Mouse (Mus musculus): ENCODE data around the gene Lyz2. TPM values are rescaled to one million over a fixed set of nuclear protein-coding genes. Genes with fewer than 3 reads are reported as not detected.

Lyz2 gene
- 9.7 and 13.0 TPM in 2 replicates for total RNA-seq (2014; rRNA removed)
- 23.8 and 26.8 TPM in 2 replicates for polyA plus RNA-seq (2015; fragmentation: Nextera tagmentation; extraction: Ambion mirVana)

DNA sequence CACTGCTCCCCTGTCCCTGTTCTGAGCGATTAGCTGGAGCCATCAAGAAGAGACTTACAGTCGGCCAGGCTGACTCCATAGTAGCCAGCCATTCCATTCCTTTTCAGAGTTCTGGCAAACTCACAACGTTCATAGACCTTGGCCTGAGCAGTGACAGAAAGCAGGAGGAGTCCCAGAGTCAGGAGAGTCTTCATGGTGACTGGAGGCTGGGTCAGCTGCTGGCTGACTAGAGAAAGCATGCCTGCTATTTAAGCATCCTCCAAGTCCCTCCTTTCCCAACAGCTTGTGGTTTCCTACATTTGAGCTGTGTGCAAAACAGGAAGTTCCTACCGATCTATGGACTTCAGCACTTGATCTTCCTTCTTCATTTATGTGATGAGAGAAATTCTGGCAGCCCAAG, at the start of gene Lyz2:
TSS of gene Lyz2 (minus strand) at position 273 of the 400 bp plus-strand sequence.
- H3K27ac ChIP-seq (ENCODE audit: low read depth, low read length), result no peak within 1 kb of the TSS
- no peaks in the 10 kb centered on the region for H3K36me3 ChIP-seq (ENCODE audit: insufficient read depth, low read length)
- TF ChIP-seq CTCF (IDR thresholded peaks at IDR 0.05), result no peak
- DNase-seq (ENCODE audit: low spot score) (no peak), ATAC-seq (ENCODE audit: low FRiP score) (no peak)
- H3K9me3 ChIP-seq (ENCODE audit: low read length), result no peaks in the 10 kb centered on the region
- WGBS, result 62% methylated on average over 4 of the region's 4 CpGs
- no peak within 1 kb of the TSS for H3K9ac ChIP-seq (replicated peaks; ENCODE audit: low read length, poor library complexity, severe bottlenecking)
- H3K27me3 ChIP-seq (ENCODE audit: insufficient read depth, low read length), result no peaks in the 10 kb centered on the region
- H3K4me2 ChIP-seq (ENCODE audit: low read depth, low read length, poor library complexity, severe bottlenecking), result no peak within 1 kb of the TSS
- no peaks in the 10 kb centered on the region for H3K4me1 ChIP-seq (ENCODE audit: insufficient read depth, low read length)
- H3K4me3 ChIP-seq (ENCODE audit: low read depth, low read length), result no peak within 1 kb of the TSS

DNA sequence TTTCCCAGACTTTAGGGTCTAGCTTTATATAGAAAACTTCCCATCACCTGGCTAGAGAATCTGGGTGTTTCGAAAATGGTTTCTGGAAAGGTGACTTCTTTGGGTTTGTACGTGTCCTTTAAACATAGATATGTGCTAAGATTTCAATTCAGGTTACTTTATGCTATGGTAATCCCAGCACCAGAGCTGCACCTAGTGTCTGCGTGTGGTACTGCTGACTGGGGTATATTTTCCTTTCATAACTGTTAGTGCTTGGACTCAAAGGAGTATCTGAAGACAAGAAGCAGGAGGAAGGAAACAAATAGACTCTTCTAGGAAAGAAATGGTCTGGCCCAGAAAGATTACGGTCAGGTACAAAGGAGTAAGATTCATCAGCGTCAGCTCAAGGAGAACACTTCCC, 48.4 kb upstream of the Lyz2 start:
- TF ChIP-seq CTCF (IDR thresholded peaks at IDR 0.05), result peak; percentile 58

DNA sequence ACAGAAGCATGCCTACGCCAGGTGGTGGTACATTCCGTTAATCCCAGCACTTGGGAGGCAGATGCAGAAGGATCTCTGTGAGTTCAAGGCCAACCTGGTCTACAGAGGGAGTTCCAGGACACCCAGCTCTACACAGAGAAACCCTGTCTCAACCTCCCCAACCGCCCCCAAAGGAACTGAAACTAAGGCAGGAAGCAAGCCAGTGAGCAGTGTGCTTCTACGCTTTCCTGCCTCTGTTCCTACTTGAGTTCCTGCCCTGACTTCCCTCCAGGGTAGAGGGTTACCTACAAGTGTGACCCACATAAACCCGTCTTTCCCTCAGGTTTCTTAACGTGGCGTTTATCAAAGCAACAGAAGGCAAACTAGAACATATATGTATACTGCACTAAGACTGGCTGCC, 41.7 kb upstream of the Lyz2 start:
- no peaks in the 10 kb centered on the region for H3K4me1 ChIP-seq (ENCODE audit: insufficient read depth, low read length)
- H3K27me3 ChIP-seq (ENCODE audit: insufficient read depth, low read length), result no peaks in the 10 kb centered on the region
- no peak overlapping the region for H3K4me3 ChIP-seq (ENCODE audit: low read depth, low read length)
- no peak overlapping the region for H3K27ac ChIP-seq (ENCODE audit: low read depth, low read length)
- WGBS, result 91% methylated on average over 7 of the region's 7 CpGs
- no peak for TF ChIP-seq CTCF (IDR thresholded peaks at IDR 0.05)
- ATAC-seq (ENCODE audit: low FRiP score) (no peak), DNase-seq (ENCODE audit: low spot score) (no peak)
- H3K9ac ChIP-seq (replicated peaks; ENCODE audit: low read length, poor library complexity, severe bottlenecking), result no peak overlapping the region
- no peak overlapping the region for H3K4me2 ChIP-seq (ENCODE audit: low read depth, low read length, poor library complexity, severe bottlenecking)
- H3K36me3 ChIP-seq (ENCODE audit: insufficient read depth, low read length), result no peaks in the 10 kb centered on the region
- H3K9me3 ChIP-seq (ENCODE audit: low read length), result no peaks in the 10 kb centered on the region

More for the DNA sequence above, 48.4 kb upstream of the Lyz2 start:
- H3K9ac ChIP-seq (replicated peaks; ENCODE audit: low read length, poor library complexity, severe bottlenecking), result no peak overlapping the region
- H3K4me1 ChIP-seq (ENCODE audit: insufficient read depth, low read length), result no peaks in the 10 kb centered on the region
- no peak overlapping the region for H3K4me3 ChIP-seq (ENCODE audit: low read depth, low read length)
- no peaks in the 10 kb centered on the region for H3K9me3 ChIP-seq (ENCODE audit: low read length)
- no peak overlapping the region for H3K27ac ChIP-seq (ENCODE audit: low read depth, low read length)
- ATAC-seq (ENCODE audit: low FRiP score) (no peak), DNase-seq (ENCODE audit: low spot score) (no peak)
- WGBS, result 75% methylated on average over 5 of the region's 5 CpGs
- H3K4me2 ChIP-seq (ENCODE audit: low read depth, low read length, poor library complexity, severe bottlenecking), result no peak overlapping the region
- no peaks in the 10 kb centered on the region for H3K36me3 ChIP-seq (ENCODE audit: insufficient read depth, low read length)
- no peaks in the 10 kb centered on the region for H3K27me3 ChIP-seq (ENCODE audit: insufficient read depth, low read length)

DNA sequence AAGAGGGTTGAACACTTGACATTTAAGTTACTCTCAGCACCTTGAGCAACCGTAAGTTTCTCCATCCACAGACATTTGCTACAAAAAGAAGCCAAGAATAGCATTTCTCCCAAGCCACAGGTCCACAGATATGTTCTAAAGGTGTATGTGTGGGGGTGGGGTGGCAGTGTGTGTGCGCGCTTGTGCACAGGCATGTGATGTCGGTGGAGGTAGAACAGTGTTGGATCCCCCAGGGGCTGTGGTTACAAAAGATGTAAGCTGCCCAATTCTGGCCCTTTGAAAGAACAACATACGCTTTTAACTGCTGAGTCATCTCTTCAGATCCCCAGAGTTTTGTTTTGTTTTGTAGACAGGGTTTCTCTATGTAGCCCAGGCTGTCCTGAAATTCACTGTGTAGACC, 40.5 kb upstream of the Lyz2 start:
- H3K27me3 ChIP-seq (ENCODE audit: insufficient read depth, low read length), result no peaks in the 10 kb centered on the region
- TF ChIP-seq CTCF (IDR thresholded peaks at IDR 0.05), result no peak
- no peaks in the 10 kb centered on the region for H3K4me1 ChIP-seq (ENCODE audit: insufficient read depth, low read length)
- no peak overlapping the region for H3K9ac ChIP-seq (replicated peaks; ENCODE audit: low read length, poor library complexity, severe bottlenecking)
- H3K36me3 ChIP-seq (ENCODE audit: insufficient read depth, low read length), result no peaks in the 10 kb centered on the region
- H3K27ac ChIP-seq (ENCODE audit: low read depth, low read length), result no peak overlapping the region
- H3K4me2 ChIP-seq (ENCODE audit: low read depth, low read length, poor library complexity, severe bottlenecking), result no peak overlapping the region
- no peak overlapping the region for H3K4me3 ChIP-seq (ENCODE audit: low read depth, low read length)
- H3K9me3 ChIP-seq (ENCODE audit: low read length), result no peaks in the 10 kb centered on the region
- 90% methylated on average over 5 of the region's 5 CpGs for WGBS
- ATAC-seq (ENCODE audit: low FRiP score), result no peak
- DNase-seq (ENCODE audit: low spot score), result no peak

DNA sequence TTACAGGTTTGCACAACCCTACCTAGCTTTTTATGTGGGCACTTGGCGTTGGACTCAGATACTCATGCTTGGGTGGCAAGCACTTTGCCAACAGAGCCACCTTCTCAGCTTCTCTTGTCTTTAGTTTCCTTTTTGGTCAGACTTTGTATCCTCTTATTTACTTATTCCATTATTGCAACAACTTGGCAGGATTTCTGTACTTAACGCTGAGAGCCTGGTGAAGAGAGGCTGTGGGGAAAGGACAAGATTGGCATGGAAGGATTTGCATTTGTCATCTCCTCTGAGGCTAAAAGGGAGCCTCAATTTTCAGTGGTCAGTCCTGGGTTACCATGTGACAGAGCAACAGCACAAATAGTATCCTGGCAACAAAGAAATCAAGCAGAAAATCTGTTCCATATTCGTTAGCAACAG, 38.5 kb upstream of the Lyz2 start:
- no peak overlapping the region for H3K4me2 ChIP-seq (ENCODE audit: low read depth, low read length, poor library complexity, severe bottlenecking)
- WGBS, result 62% methylated on average over 3 of the region's 3 CpGs
- ATAC-seq (ENCODE audit: low FRiP score) (no peak), DNase-seq (ENCODE audit: low spot score) (no peak)
- no peaks in the 10 kb centered on the region for H3K27me3 ChIP-seq (ENCODE audit: insufficient read depth, low read length)
- TF ChIP-seq CTCF (IDR thresholded peaks at IDR 0.05), result no peak
- H3K36me3 ChIP-seq (ENCODE audit: insufficient read depth, low read length), result no peaks in the 10 kb centered on the region
- no peaks in the 10 kb centered on the region for H3K4me1 ChIP-seq (ENCODE audit: insufficient read depth, low read length)
- H3K27ac ChIP-seq (ENCODE audit: low read depth, low read length), result no peak overlapping the region
- no peak overlapping the region for H3K9ac ChIP-seq (replicated peaks; ENCODE audit: low read length, poor library complexity, severe bottlenecking)
- no peaks in the 10 kb centered on the region for H3K9me3 ChIP-seq (ENCODE audit: low read length)
- no peak overlapping the region for H3K4me3 ChIP-seq (ENCODE audit: low read depth, low read length)

DNA sequence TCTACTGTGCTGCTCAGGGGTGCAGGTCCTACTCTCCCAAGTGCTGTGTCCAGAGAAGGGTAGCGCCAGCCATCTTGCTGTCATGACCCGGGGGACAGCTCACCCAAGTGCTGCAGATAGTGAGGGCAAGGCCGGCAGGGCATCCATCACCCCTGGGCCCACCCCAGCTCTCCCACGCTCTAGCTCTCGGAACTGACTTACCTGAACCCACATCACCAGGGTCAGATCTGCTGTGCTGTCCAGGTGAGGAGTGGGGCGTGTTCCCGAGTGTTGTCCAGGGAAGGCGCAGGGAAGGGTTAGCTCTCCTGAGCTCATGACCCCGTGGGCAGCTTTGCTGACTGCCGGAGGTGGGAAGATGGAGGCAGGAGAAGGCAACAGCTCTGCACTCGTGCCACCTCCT, 34.3 kb upstream of the Lyz2 start:
- no peaks in the 10 kb centered on the region for H3K9me3 ChIP-seq (ENCODE audit: low read length)
- H3K4me2 ChIP-seq (ENCODE audit: low read depth, low read length, poor library complexity, severe bottlenecking), result no peak overlapping the region
- no peak overlapping the region for H3K4me3 ChIP-seq (ENCODE audit: low read depth, low read length)
- DNase-seq (ENCODE audit: low spot score) (no peak), ATAC-seq (ENCODE audit: low FRiP score) (no peak)
- no peak overlapping the region for H3K9ac ChIP-seq (replicated peaks; ENCODE audit: low read length, poor library complexity, severe bottlenecking)
- no peaks in the 10 kb centered on the region for H3K27me3 ChIP-seq (ENCODE audit: insufficient read depth, low read length)
- no peaks in the 10 kb centered on the region for H3K4me1 ChIP-seq (ENCODE audit: insufficient read depth, low read length)
- TF ChIP-seq CTCF (IDR thresholded peaks at IDR 0.05), result no peak
- WGBS, result 92% methylated on average over 11 of the region's 11 CpGs
- H3K27ac ChIP-seq (ENCODE audit: low read depth, low read length), result no peak overlapping the region
- no peaks in the 10 kb centered on the region for H3K36me3 ChIP-seq (ENCODE audit: insufficient read depth, low read length)

All from midbrain, postnatal 0 days (tissue).